Mouse (Mus musculus): ENCODE results near the gene Gpc6. TPM values are rescaled to one million over a fixed set of nuclear protein-coding genes. Genes with fewer than 3 reads are reported as not detected.

Gene Gpc6
- total RNA-seq, 4 experiments from 2014 or later: 7.7 to 10.5 (median 9.2) TPM

GRCm38 (mm10) chr14:118009541-118009940 is 1084.4 kb downstream of the Gpc6 start:
- no peak for DNase-seq (ENCODE audit: low spot score)

DNA sequence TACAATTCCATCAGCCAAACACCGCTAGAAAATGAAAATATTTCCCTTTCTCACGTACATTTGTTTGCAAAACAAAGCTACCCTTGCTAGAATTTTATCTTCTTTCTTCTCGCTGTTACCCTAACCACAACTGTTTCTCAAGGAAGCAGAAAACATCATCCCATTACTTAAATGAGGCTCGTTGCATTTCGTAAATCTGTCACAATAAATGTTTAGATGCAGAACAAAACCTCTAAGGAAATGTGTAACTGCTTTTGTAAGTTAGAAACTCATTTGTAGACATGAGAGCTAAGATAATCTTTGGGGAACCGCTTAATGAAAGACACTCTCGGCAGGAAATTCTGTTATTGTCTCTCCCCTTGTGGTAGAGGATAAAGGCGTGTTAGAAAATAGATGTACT is 1088.1 kb downstream of the Gpc6 start:
- no peak for DNase-seq (ENCODE audit: low spot score)

- DNase-seq (ENCODE audit: low spot score): no peak
Observed at GRCm38 (mm10) chr14:118019314-118019713, 1094.2 kb downstream of the Gpc6 start.

DNA sequence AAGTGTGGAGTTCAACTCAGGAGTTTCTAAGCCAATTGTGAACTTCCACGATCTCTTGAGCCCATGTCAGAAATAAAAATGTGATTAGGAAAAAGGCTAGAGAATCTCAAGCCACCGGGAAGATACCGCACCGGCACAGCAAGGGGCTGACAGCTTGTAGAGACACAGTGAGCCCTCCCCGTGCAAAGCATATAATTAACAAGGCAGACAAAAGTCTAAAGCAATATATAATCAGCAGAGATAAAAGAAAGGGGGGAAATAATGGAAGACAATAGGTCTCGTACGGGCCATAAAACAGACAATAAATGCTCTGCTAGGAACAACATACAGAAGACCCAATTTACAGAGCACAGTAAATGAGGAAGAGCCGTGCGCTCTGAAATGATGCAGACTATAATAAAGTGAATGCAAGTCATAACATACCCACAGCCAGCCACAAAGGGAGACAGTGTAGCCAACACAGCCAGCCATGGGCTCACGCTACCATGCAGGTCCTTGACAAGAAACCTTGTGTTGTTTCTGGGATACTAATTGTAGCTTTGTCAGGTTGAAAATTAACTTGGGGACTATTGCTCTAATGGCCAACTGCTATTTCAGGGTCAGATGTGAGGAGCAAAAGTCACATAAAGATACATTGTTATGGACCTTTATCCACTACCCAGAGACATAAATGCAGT is 1096.9 kb downstream of the Gpc6 start:
- DNase-seq (ENCODE audit: low spot score): no peak

Small RNAs within 50 kb of the gene (microRNA-seq; reads per million reads assigned to microRNA genes)
- not detected for gene Mir6239

All from heart, adult 8-10 months (tissue).